Mouse (Mus musculus) liver, embryonic 14.5 days (tissue): ENCODE data around the gene 1600002K03Rik.

Experiments
- CTCF ChIP-seq: IDR thresholded peaks from 2 replicates; pipeline ENCODE4 v1.5.1; 2016; ENCODE audit warnings: antibody characterized with exemption, low read depth, control low read depth
- EP300 ChIP-seq: IDR thresholded peaks from 2 replicates; pipeline ENCODE4 v1.6.1; 2016; ENCODE audit warnings: antibody characterized with exemption, low read depth

DNA sequence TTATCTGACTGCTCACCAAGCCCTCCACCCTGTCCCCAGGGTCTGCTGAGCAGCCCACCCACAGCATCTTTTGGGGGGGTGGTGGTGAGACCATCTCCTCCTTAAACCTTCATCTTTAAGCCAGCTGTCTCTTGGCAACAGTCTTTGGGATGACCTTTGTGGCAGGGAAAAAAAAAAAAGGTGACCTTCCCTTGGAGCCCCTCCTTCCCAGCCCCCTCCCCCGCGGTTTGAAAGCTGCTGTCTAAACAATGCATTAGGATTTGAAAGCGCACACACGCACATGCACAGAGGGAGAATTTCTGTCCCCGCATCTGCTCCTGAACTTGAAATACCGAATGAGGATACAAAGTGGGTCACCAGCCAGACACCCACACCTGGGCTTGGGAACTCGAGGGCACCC is 31.3 kb downstream of the 1600002K03Rik start:
- no peak for TF ChIP-seq CTCF
- no peak for TF ChIP-seq EP300
